Mouse (Mus musculus) spleen, postnatal 10 days (tissue): ENCODE results near the gene Gm7137.
"Not testable (repeated sequence)": the region's sequence is repeated elsewhere in the genome, so short reads cannot be mapped to it uniquely, and the experiment has no call there.

Experiments
- DNase-seq, 2 experiments: peaks; one replicate each; pipeline ENCODE4 v3.0.0; 2021 to 2022; ENCODE audit warnings: low spot score in 2 of 2

Gm7137 gene

DNA sequence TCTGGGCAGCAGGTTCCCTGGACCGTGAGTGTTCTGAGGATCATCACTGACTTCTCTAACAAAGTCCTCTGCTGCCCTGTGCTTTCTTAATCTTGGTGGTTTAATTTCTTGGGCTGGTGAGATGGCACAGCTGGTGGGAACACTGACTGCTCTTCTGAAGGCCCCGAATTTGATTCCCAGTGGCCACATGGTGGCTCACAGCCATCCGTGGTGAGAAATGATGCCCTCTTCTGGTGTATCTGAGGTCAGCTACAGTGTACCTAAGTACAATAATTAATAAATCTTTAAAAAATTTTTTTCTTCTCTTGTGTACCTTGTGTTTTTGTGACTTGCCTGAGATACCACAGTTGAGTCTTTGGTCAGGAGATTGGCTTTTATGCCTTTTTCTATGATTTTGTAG, 35.7 kb downstream of the Gm7137 start:
- DNase-seq, result not testable (repeated sequence)

DNA sequence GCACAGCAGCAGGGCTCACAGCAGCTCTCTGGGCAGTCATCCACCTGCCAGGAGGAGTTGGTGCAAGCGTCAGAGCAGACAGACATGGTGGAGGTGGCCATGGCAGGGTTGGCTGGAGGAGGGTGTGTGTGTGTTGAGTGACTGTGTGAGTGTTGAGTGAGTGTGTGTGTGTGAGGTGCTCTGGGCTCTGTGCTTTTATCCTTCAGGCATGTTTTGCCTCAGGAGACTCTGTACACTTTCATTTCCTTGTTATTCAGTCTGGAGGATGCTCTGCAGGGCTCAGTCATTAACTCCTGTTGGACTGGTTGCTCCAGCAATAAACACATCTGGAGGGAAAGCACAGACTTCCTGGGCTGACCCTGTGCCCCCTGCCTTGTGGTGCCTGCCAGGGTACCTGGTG, 36.7 kb downstream of the Gm7137 start, which contains the start of gene Gm9736:
Gm9736 (minus strand) TSS at position 101 of the 400 bp plus-strand sequence.
- not testable (repeated sequence) for DNase-seq

- not testable (repeated sequence) for DNase-seq
Measured at GRCm38 (mm10) chr10:77750686-77751085, 37.3 kb downstream of the Gm7137 start.

- not testable (repeated sequence) for DNase-seq
Measured at GRCm38 (mm10) chr10:77741924-77742688, 45.9 kb downstream of the Gm7137 start, which contains the start of gene Gm18596. Gene Gm18596 (minus strand): TSS chr10:77742638.

- DNase-seq, result no peak
Measured at GRCm38 (mm10) chr10:77738929-77739328, 49.1 kb downstream of the Gm7137 start.
